Mouse (Mus musculus): ENCODE results near the gene Dot1l.

The Dot1l gene

GRCm38 (mm10) chr10:80792175-80793032 is 37.4 kb downstream of the Dot1l start:
- DNase-seq (ENCODE audit: low spot score in 2 of 2), result no peak

DNA sequence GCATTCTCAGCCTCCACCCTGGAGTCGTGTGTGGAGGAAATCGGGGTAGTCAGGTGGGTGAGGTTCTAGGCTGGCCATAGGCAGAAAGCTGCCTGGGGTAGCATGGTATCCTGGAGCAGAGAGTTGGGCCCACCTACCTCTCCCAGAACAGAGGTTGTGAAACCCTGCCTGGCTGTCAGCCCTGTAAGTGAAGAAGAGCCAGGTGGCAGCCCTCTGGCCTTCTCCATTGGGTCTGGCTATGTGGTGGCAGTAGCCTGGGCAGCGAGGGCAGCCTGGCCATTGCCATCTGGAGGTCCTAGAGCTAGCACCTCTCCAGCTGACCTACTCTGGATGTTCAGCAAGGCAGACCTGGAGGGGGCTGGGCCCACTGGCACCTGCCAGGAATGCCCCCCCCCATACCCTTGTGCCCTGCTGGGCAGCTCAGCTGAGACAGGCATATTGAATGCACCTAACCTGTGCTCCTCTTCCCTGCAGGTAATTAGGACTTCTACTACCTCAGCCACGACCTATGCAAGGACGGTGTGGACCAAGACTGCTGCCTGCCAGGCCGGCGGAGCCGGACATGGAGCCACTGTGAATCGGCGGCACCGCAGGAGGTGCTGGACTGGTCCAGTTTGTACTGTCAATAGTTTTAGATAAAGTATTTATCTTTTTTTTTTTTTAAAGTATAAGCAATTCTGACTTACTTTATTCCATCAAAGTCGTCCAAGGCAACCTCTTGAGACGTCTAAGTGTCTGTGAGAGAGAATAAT is 38.2 kb downstream of the Dot1l start:
- DNase-seq (ENCODE audit: low spot score in 2 of 2), result no peak

GRCm38 (mm10) chr10:80793803-80794202 is 38.8 kb downstream of the Dot1l start:
- peak in 1 of 2 experiments; percentile 29 for DNase-seq (ENCODE audit: low spot score in 2 of 2)

DNA sequence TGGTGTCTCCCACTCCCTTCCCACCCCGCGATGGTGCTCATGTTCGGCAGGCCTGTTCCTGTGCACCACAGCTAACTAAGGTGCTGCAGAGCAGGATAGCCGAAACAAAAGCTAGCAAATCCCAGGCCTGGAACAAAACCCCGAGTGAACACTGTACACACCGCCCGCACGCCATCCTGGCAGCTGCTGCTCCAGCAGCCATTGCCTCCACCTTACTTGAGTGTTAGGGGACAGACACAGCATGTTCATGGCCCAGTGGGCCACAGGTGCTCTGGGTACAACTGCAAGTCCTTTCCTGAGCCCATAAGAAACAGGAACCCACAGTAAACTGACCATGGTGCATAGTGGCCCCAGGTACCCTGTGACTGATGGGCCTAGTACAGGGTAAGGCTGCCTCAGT is 39.7 kb downstream of the Dot1l start:
- DNase-seq (ENCODE audit: low spot score in 2 of 2), result no peak

- no peak for DNase-seq (ENCODE audit: low spot score in 2 of 2)
These were observed 41.4 kb downstream of the Dot1l start for GRCm38 (mm10) chr10:80796307-80796848.

DNA sequence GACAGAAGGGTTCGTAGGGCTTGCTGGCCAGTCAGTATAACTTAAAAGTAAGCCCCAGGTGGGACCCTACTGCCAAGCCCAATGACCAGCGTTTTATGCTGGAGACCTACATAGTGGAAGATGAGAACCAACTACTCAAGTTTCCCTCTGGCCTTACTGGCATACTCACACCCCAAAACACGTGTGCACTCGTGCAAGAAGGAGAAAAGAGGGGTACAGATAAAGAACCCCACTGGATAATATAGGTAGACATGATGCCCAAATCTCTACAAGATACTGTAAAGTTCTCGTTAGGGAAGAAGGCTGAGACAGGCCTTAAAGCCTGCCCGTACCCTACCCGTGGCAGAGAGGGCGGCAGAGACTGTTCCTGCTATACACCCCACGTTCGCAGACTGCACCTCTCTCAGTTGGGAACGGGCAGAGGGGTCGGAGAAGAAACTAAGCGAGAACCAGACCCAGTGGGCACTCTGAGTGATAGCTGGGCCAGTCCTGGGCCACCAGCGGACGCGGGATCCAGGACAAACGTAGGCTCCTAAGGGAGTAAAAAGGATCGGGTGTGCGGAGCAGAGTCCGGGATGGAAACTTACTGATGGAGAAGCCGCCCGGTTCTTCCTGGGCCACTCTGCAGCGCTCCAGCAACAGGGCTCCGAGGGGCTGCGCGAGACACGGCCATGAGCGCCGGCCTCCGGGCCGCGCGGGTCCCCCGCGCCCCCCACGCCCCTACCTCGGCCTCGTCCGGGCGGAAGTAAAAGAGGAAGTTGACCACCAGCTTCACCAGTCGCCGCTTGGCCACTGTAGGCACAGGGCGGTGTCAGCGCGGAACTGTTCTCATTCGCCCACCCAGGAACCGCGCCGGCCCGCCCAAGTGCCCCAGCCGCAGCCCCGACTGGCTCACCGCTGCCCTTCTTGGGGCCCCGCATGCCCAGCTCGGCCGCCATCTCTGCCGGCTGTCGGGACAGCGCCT is 42.5 kb downstream of the Dot1l start:
- DNase-seq (ENCODE audit: low spot score in 2 of 2), result no peak

DNA sequence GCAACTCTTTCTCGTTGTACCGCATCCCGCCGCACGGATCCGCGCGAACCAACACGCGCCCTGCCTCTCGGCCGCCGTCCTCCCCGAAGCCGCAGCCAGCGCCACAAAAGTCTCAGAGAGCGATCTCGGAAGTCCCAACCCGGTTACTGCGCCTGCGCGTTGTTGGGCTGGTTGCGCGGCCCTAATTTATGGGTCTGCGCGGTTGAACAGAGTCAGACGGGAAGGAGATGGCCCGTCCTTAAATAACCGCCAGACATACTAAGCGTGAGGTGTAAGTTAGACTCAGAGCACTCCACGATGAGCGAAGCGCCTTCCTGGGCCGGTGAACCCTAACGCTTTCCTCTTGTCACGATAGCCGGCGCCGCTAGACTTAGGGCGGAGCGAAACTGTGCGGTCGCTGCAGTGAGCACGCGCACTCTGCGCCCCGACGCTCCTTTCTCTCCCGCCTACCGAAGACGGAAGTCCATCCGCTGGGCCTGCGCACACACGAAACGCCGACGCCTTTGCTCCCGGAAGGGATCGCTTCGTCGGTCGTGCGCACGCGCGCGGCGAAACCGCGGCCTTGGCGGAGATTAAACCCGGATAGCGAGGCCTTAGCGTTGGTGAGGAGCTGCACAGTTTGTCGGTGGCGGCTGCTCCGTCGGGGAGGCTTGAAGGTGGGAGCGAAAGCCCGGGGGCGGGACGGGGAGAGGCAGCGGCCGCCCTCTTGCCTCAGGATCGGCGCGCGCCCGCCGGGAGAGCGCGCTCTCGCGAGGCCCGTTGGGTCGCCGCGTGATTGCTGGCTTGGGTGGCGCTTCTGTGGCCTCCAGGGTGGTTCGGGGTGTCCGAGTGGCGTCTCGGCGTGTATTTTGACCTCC is 43.4 kb downstream of the Dot1l start, which contains the start of the genes Sf3a2 and Plekhj1:
Gene Sf3a2 (plus strand): TSS at position 49 of the 857 bp plus-strand sequence.
Gene Plekhj1 (minus strand): TSS at position 477 of the 857 bp plus-strand sequence.
- peak; percentile 92 to 93 for DNase-seq (ENCODE audit: low spot score in 2 of 2)

- no peak for DNase-seq (ENCODE audit: low spot score in 2 of 2)
These were observed 44.1 kb downstream of the Dot1l start for GRCm38 (mm10) chr10:80799070-80799566.

DNA sequence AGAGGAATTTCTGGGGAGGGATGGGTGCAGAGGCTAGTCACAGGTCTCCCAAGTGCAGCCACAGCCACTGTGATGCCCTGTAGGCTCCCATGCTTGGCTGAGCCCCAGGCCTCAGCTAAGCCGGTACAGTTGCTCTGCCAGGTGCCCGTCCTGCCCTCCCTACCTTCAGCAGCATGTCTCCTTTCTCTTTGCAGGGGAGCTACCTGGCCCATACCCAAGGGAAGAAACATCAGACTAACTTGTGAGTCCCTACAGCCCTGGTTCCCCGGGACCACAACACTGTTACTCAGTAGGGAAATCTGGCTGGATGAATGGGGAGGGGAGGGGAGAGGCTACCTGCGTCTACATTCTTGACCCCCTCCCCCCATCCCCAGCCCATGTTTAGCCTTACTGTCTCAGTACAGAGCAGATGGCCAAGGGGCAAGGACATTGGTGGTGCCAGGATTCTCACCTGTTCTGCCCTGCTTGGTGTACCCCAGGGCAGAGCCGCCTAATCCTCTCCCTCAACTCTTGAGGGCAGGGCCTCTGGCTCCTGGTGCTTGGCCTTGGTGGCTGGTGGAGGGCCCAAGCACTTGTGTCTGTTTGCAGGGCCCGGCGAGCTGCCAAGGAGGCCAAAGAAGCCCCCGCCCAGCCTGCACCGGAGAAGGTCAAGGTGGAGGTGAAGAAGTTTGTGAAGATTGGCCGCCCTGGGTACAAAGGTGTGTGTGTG is 47.4 kb downstream of the Dot1l start:
- no peak for DNase-seq (ENCODE audit: low spot score in 2 of 2)

GRCm38 (mm10) chr10:80802996-80803395 is 48.0 kb downstream of the Dot1l start:
- DNase-seq (ENCODE audit: low spot score in 2 of 2), result no peak

DNA sequence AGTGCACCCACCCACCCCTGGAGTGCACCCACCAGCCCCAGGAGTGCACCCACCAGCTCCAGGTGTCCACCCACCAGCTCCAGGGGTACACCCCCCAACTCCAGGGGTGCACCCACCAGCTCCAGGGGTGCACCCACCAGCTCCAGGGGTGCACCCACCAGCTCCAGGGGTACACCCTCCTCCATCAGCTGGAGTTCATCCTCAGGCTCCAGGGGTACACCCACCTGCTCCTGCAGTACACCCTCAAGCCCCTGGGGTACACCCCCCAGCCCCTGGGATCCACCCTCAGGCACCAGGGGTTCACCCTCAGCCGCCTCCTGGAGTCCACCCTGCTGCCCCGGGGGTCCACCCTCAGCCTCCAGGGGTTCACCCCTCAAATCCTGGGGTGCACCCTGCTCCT is 49.3 kb downstream of the Dot1l start:
- DNase-seq (ENCODE audit: low spot score in 2 of 2), result no peak

GRCm38 (mm10) chr10:80804916-80805315 is 49.9 kb downstream of the Dot1l start, which contains the start of gene Amh:
Amh (plus strand) TSS chr10:80805243.
- DNase-seq (ENCODE audit: low spot score in 2 of 2), result no peak

GRCm38 (mm10) chr10:80805322-80805721 is 50.3 kb downstream of the Dot1l start:
- no peak for DNase-seq (ENCODE audit: low spot score in 2 of 2)

- peak; percentile 64 to 76 for DNase-seq (ENCODE audit: low spot score in 2 of 2)
These were observed 50.9 kb downstream of the Dot1l start for GRCm38 (mm10) chr10:80805925-80806324.

GRCm38 (mm10) chr10:80806341-80807056 is 51.5 kb downstream of the Dot1l start:
- no peak for DNase-seq (ENCODE audit: low spot score in 2 of 2)

DNA sequence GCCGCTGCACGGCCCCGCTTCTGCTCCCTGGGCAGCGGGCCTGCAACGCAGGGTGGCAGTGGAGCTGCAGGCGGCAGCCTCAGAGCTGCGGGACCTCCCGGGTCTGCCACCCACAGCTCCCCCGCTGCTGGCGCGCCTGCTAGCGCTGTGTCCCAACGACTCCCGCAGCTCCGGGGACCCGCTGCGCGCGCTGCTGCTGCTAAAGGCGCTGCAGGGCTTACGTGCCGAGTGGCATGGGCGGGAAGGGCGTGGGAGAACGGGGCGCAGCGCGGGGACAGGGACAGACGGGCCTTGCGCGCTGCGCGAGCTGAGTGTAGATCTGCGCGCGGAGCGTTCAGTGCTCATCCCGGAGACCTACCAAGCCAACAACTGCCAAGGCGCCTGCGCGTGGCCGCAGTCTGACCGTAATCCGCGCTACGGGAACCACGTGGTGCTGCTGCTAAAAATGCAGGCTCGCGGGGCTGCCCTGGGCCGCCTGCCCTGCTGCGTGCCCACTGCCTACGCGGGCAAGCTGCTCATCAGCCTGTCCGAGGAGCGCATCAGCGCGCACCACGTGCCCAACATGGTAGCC is 52.1 kb downstream of the Dot1l start:
- peak in 1 of 2 experiments; percentile 71 for DNase-seq (ENCODE audit: low spot score in 2 of 2)

DNA sequence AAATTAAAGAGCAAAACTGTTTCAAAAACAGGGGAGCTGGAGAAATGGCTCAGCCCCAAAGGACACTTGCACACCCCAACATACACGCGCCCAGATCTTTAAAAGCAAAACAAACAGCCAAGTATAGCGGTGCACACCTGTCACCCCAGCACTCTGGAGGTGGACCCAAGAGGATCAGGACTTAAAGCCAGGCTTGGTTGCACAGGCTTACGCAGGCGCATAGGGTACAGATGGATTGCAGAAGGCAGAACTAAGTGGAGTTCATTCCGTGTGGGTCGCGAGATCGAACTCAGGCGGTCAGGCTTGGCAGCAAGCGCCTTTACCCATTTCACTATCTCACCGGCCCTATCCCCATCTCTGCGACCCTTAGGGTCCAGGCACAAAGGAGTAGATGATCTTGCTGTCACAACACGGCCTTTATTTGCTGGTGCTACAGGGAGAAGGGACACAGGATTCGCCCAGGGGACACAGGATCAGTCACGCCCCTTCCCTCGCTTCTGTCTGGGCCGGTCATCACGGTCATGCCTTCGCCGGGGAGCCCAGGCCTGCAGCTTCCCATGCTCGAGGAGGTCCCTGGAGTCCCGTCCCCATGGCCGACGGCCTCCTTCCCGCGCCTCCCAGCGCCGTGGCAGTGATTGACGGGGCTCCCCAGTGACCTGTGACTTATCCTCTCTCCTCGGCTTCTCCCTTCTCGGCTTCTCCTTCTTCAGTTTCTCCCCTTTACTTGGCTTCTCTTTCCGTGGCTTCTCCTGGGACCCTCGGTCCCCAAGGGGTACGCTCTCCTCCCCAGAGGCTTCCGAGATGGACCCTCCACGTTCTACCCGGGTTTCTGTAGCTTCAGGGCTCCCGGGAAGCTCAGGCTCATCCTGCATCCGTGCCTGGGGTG is 53.3 kb downstream of the Dot1l start:
- DNase-seq (ENCODE audit: low spot score in 2 of 2), result no peak
